In genomic region chr8:124252533-124252950, GRCm38 (mm10) we compare ENCODE assay signal across 12 mouse cellular contexts. TPM values are rescaled to one million over a fixed set of nuclear protein-coding genes. Genes with fewer than 3 reads are reported as not detected.
DNase-seq lines count a peak whose midpoint lies in the region; ATAC-seq and TF ChIP-seq lines count a peak whose summit lies in the region.
"Had no signal": no experiment of that assay in that cellular context is flagged by ENCODE, and none has a peak within 500 bp of the region (broad histone marks: within the 10 kb centered on the region; RNA-seq: fewer than 3 reads in every experiment).

No protein-coding gene starts in this region.

- H3K36me3 ChIP-seq in kidney, embryonic 14.5 days (ENCODE audit: control insufficient read depth, insufficient read depth, low read length) = no peaks in the 10 kb centered on the region
- no peaks in the 10 kb centered on the region for H3K36me3 ChIP-seq in kidney, adult 2 months (ENCODE audit: control insufficient read depth, insufficient read depth, low read length)
- H3K36me3 ChIP-seq in lung, embryonic 14.5 days (ENCODE audit: insufficient read depth) = no peaks in the 10 kb centered on the region
- H3K36me3 ChIP-seq: liver, embryonic 15.5 days had no signal

- H3K4me3 ChIP-seq in kidney, embryonic 14.5 days (ENCODE audit: low read length) = no peak overlapping the region
- no peak overlapping the region for H3K4me3 ChIP-seq in kidney, adult 2 months (ENCODE audit: insufficient read depth, low read depth, low read length)
- H3K4me3 ChIP-seq in lung, embryonic 14.5 days (ENCODE audit: low read depth, low read length) = no peak overlapping the region
- H3K4me3 ChIP-seq: liver, embryonic 15.5 days had no signal

- no peak for TF ChIP-seq CTCF in kidney, adult 2 months (conservative IDR thresholded peaks at IDR 0.05; ENCODE audit: insufficient read depth, insufficient read length, low read depth, low read length)
- TF ChIP-seq CTCF in lung, embryonic 14.5 days (IDR thresholded peaks at IDR 0.05; ENCODE audit: low read depth) = no peak

- peak; percentile 72 for DNase-seq in kidney, adult 11 months
- peak; percentile 76 for DNase-seq in NIH3T3 (ENCODE audit: low read depth)
- DNase-seq in kidney, adult 2 months = peak; percentile 86
- peak; percentile 80 for DNase-seq in lung, embryonic 14.5 days
- no peak for DNase-seq in B cell, adult 2 months
- DNase-seq in cerebellum, postnatal 14 days = no peak
- DNase-seq in spleen, postnatal 14 days (ENCODE audit: low spot score in 2 of 2) = no peak
- DNase-seq: cerebellum, postnatal 25 days; heart, adult 18-20 months; heart, postnatal 4 days had no signal

- 86% methylated on average over 5 of the region's 5 CpGs for WGBS in kidney, embryonic 14.5 days
- WGBS in kidney, adult 2 months = 53% methylated on average over 5 of the region's 5 CpGs
- WGBS in lung, embryonic 14.5 days = 65% methylated on average over 5 of the region's 5 CpGs

- H3K9ac ChIP-seq in kidney, embryonic 14.5 days (ENCODE audit: low read depth, low read length) = no peak overlapping the region
- no peak overlapping the region for H3K9ac ChIP-seq in lung, embryonic 14.5 days
- H3K9ac ChIP-seq: liver, embryonic 15.5 days had no signal

- no peaks in the 10 kb centered on the region for H3K9me3 ChIP-seq in kidney, embryonic 14.5 days (ENCODE audit: control insufficient read depth, low read length)
- H3K9me3 ChIP-seq in lung, embryonic 14.5 days (ENCODE audit: low read depth, low read length) = no peaks in the 10 kb centered on the region
- H3K9me3 ChIP-seq: liver, embryonic 15.5 days had no signal

- no peak for TF ChIP-seq POLR2A in kidney, adult 2 months (IDR thresholded peaks at IDR 0.05; ENCODE audit: low read depth, low read length)

- H3K27ac ChIP-seq in kidney, embryonic 14.5 days (ENCODE audit: low read depth, low read length) = no peak overlapping the region
- 0 out of 2 replicates have a peak overlapping the region, but pooled peaks have one; percentile 5 for H3K27ac ChIP-seq in kidney, adult 2 months (ENCODE audit: insufficient read depth, low read depth, low read length)
- H3K27ac ChIP-seq in lung, embryonic 14.5 days (ENCODE audit: low read depth) = peak overlapping the region; percentile 38; the same call in 1 of the 2 replicates
- H3K27ac ChIP-seq: liver, embryonic 15.5 days had no signal

- no peaks in the 10 kb centered on the region for H3K27me3 ChIP-seq in kidney, embryonic 14.5 days (ENCODE audit: control insufficient read depth, insufficient read depth, low read length)
- H3K27me3 ChIP-seq in kidney, adult 2 months (replicated peaks; ENCODE audit: control insufficient read depth, insufficient read depth, low read length) = no peaks in the 10 kb centered on the region
- H3K27me3 ChIP-seq in lung, embryonic 14.5 days (ENCODE audit: insufficient read depth, low read length) = no peaks in the 10 kb centered on the region
- H3K27me3 ChIP-seq: liver, embryonic 15.5 days had no signal

- no peak overlapping the region for H3K4me2 ChIP-seq in kidney, embryonic 14.5 days (replicated peaks; ENCODE audit: low read depth, low read length)
- H3K4me2 ChIP-seq in lung, embryonic 14.5 days = no peak overlapping the region
- H3K4me2 ChIP-seq: liver, embryonic 15.5 days had no signal

- ATAC-seq in kidney, embryonic 14.5 days (ENCODE audit: low FRiP score, low TSS enrichment) = no peak
- ATAC-seq in lung, embryonic 14.5 days (ENCODE audit: insufficient read depth) = no peak

- H3K4me1 ChIP-seq in kidney, embryonic 14.5 days (ENCODE audit: control insufficient read depth, insufficient read depth, low read length) = peaks cover 26% of the 10 kb centered on the region
- peaks cover 41% of the 10 kb centered on the region for H3K4me1 ChIP-seq in kidney, adult 2 months (ENCODE audit: control insufficient read depth, insufficient read depth, low read length)
- H3K4me1 ChIP-seq in lung, embryonic 14.5 days (ENCODE audit: insufficient read depth) = peaks cover 29% of the 10 kb centered on the region

RNA-seq across cellular contexts. Expression of gene Galnt2, which starts 21.4 kb away (rescaled TPM):
- 41.6 and 57.7 TPM in 2 replicates for polyA plus RNA-seq in kidney, embryonic 14.5 days (2014; fragmentation: Nextera tagmentation; extraction: Ambion mirVana)
- polyA plus RNA-seq in kidney, adult 2 months (2012; rRNA removed) = 17.0 and 22.5 TPM in 2 replicates
- 66.8 and 67.2 TPM in 2 replicates for polyA plus RNA-seq in lung, embryonic 14.5 days (2014; fragmentation: Nextera tagmentation; extraction: Ambion mirVana)

Comparison
In these comparisons a context has a peak if more than half of its experiments do, and no peak if none do; other contexts are left out.
1. DNase-seq: peak in kidney, adult 11 months (single experiment), NIH3T3 (single experiment), kidney, adult 2 months (single experiment) and lung, embryonic 14.5 days (single experiment); none in B cell, adult 2 months (0 of 2), cerebellum, postnatal 14 days (0 of 2) and spleen, postnatal 14 days (0 of 2).